Mouse (Mus musculus): ENCODE results near the gene Pprc1.

Pprc1 gene

DNA sequence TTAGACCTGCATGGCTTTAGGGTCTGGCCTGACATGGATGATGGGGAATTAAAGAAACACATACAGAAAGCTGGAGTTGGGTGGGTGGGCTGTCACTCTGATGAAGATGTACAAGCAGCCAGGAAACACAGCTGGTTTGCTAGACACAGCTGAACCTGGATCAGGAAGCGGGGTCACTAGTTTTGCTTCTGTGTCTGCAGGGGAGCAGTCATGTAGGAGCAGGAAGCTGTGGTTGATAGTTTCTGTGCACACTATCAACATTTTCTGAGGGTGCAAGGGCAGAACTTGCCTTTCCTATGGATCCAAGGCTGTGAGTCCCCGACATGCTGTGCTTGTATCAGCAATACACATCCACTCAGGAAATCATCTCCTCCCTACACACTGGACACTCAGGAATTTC lies 5.8 kb downstream of the Pprc1 start:
- intact Hi-C loops (cut with DNase I): no loop called here

DNA sequence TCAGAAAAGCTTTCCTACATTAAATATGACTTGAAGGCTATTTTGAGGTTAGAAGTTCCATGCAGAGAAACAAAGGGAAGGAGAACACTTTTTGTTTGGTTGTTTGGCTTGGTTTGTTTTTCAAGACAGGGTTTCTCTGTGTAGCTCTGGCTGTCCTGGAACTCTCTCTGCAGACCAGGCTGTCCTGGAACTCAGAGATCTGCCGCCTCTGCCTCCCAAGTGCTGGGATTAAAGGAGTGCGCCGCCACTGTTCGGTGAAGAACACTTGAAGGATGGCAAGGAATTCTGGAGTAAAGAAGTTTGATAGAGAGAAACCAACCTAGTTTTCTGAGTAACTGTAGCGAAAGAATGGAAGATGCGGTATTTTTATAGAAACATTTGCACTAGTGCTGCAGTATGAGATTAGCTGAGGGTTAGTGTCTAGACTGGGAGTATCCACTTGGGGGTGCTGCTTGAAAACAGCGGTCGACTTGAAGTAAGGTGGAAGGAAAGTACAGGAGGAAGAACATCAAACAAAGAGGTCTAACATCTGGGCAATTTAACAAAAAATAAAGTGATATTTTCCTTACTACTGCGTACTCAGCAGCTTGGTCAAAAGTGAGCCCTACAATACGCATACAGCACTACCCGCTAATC lies 11.2 kb downstream of the Pprc1 start:
- intact Hi-C loops (cut with DNase I): loop anchor here (2.0 kb wide), 1 partner anchor 19 kb away; the partner anchor contains the start of gene Nolc1

- intact Hi-C loops (cut with DNase I): loop anchor here (2.0 kb wide), 1 partner anchor 18 kb away; the partner anchor contains the start of gene Nolc1
Measured at GRCm38 (mm10) chr19:46056388-46056946, 11.8 kb downstream of the Pprc1 start.

- intact Hi-C loops (cut with DNase I): loop anchor here (2.0 kb wide), 1 partner anchor 18 kb away; the partner anchor contains the start of gene Nolc1
Measured at GRCm38 (mm10) chr19:46056947-46057607, 12.4 kb downstream of the Pprc1 start.

DNA sequence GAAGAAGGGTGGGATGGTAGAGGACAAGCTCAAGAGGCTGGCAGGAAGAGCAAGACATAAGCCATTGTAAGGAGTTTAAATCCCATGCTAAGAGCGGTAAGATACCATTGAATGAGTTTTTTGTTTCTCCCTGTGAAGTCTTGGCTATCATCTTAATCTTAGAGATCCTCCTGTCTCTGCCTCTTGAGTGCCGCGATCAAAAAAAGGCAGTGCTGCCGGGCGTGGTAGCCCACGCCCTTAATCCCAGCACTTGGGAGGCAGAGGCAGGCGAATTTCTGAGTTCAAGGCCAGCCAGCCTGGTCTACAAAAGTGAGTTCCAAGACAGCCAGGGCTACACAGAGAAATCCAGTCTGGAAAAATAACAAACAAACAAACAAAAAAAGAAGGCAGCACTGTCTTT lies 13.8 kb downstream of the Pprc1 start:
- intact Hi-C loops (cut with DNase I): no loop called here

GRCm38 (mm10) chr19:46060845-46061244 lies 16.2 kb downstream of the Pprc1 start:
- intact Hi-C loops (cut with DNase I): no loop called here

- intact Hi-C loops (cut with DNase I): no loop called here
Measured at GRCm38 (mm10) chr19:46068054-46068453, 23.4 kb downstream of the Pprc1 start.

- intact Hi-C loops (cut with DNase I): no loop called here
Measured at GRCm38 (mm10) chr19:46073285-46073684, 28.6 kb downstream of the Pprc1 start.

DNA sequence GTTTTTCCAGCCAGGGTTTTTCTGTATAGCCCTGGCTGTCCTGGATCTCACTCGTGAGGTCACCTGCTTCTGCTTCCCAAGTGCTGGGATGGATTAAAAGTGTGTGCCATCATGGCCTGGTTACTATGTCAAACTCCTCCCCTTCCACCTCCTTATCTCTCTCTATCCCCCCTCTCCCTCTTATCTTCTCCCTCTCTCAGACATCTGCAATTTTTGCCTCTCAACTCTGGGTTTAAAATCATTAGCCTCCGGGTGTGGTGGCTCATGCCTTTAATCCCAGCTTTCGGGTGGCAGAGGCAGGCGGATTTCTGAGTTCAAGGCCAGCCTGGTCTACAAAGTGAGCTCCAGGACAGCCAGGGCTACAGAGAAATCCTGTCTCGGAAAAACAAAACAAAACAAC lies 29.6 kb downstream of the Pprc1 start:
- intact Hi-C loops (cut with DNase I): loop anchor here (2.0 kb wide), 1 partner anchor 17 kb away; no protein-coding TSS in a partner anchor

GRCm38 (mm10) chr19:46075616-46076607 lies 31.2 kb downstream of the Pprc1 start, which contains the start of gene Nolc1:
TSS of gene Nolc1 (plus strand) at chr19:46075863.
- intact Hi-C loops (cut with DNase I): loop anchor here (2.0 kb wide), 1 partner anchor 19 kb away; no protein-coding TSS in a partner anchor

DNA sequence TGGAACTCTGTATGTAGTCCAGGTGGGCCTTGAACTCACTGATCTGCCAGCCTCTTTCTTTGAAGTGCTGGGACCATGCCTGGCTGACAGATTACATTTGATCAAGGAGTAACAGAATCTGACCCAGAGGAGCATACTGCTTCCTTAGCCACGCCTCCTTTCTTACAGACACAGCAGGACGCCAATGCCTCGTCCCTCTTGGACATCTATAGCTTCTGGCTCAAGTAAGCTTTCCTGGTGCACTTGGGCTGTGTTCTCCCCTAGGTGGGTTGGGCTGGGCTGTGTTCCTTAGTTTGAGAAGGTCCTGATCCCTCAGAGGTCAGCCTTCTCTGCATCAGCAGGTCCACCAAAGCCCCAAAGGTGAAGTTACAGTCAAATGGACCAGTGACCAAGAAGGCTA lies 33.8 kb downstream of the Pprc1 start:
- intact Hi-C loops (cut with DNase I): no loop called here

GRCm38 (mm10) chr19:46085185-46085584 lies 40.5 kb downstream of the Pprc1 start:
- intact Hi-C loops (cut with DNase I): no loop called here

DNA sequence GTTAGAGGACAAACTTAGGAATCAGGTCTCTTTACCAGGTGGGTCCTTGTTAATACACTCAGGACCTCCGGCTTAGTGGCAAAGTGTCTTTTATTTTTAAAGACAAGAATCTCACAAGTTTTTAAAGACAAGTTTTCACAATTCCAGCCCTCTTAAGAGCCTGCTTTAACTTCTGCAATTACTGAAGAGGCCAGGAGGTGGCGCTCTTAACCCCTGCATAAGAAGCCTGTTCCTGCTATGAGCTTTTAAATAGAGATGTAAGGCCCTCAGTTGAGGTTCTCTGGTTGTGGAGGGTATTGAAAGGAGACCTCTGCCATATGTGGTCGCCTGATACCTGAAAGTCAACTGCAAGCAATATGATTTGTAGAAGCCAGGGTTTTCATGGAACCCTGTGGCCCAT lies 41.7 kb downstream of the Pprc1 start:
- intact Hi-C loops (cut with DNase I): no loop called here

DNA sequence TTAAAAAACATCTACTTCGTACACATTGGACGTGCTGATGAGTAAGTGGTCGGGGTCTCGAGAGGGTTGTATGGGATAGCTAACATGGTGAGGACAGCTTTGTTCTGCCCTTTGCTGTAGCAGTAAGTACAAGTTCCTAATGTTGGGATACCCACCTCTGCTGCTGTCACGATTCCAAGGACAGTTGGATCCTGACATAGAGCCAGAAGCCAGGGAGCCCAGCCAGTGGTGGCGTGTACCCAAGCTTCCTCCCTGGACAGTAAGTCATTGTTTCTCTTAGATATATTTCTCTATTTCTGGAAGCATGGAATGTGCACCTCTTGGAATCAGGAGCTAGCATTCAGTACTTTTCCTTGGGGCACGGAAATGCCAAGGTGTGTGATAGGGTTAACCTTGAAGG lies 43.2 kb downstream of the Pprc1 start:
- intact Hi-C loops (cut with DNase I): no loop called here

DNA sequence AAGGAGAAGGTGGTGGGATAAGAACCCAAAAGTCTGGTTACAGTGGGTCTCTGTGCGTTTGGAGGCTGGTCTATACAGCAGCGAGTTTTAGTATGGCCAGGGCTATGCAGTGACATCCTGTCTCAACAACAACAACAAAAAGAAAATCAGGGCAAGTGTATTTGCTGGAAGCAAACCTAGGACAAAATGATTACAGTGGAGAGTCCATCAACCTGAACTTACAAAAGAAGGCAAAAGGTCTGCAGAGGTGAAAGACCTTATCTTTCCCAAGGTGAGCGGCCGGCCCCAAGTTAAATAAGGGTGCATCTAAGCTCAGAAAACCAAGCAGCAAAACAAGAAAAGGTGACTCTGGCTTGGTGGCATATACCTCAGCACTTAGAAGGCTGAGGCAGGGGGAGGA lies 47.0 kb downstream of the Pprc1 start:
- intact Hi-C loops (cut with DNase I): no loop called here

- intact Hi-C loops (cut with DNase I): no loop called here
Measured at GRCm38 (mm10) chr19:46094144-46094543, 49.5 kb downstream of the Pprc1 start.

GRCm38 (mm10) chr19:46095291-46095690 lies 50.6 kb downstream of the Pprc1 start:
- intact Hi-C loops (cut with DNase I): no loop called here

DNA sequence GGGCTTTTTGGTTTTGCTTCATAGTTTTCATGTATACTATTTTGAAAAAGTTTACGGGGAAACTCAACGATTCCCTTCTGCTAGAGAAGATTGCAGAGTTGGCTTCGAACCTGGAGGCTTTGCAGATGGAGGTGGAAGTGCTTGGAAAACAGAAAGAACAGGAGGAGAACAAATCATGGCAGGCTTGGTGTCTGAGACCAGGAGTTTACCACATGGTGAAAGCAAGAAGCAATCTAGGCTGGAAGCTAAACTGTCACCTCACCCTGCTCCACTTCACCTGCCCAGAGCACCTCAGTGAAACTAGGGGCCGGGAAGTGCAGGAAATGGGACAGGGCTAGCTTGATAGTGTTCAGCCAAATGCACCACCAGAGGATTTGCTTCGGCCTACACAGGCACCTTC lies 51.7 kb downstream of the Pprc1 start:
- intact Hi-C loops (cut with DNase I): no loop called here

- intact Hi-C loops (cut with DNase I): no loop called here
Measured at GRCm38 (mm10) chr19:46099561-46099960, 54.9 kb downstream of the Pprc1 start.

GRCm38 (mm10) chr19:46103437-46104186 lies 58.9 kb downstream of the Pprc1 start:
- intact Hi-C loops (cut with DNase I): no loop called here

DNA sequence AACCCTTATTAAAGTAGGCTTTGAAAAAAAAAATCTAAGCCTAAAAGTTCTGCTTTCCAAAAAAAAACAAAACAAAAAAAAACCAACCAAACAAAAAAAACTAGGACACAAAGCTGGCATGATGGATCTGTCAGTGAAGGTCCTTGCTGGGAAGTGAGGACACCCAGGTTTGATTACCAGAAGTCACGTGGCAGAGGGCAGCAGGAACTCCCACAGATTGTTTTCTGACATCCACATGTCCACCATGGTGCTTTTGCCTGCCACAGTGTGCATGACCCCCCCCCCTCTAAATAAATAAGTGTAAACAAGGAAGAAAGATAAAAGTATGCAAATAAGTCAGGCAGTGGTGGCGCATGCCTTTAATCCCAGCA lies 59.5 kb downstream of the Pprc1 start:
- intact Hi-C loops (cut with DNase I): no loop called here

Measured in adrenal gland (tissue).